Mouse (Mus musculus) liver, embryonic 13.5 days (tissue): ENCODE results near the gene Ccdc174. TPM values are rescaled to one million over a fixed set of nuclear protein-coding genes. Genes with fewer than 3 reads are reported as not detected.

Source experiments
- ATAC-seq: fragments of 200-750 bp; cut with Nextera tagmentation; 2 replicates; pipeline ENCODE4 v1.8.0; 2017; ENCODE audit warnings: low read depth, mild to moderate bottlenecking, moderate number of reproducible peaks, moderate library complexity
- DNase-seq: peaks from one replicate; pipeline ENCODE4 v3.0.0; 2022
- H3K27ac ChIP-seq: fragments of 300-500 bp; sonication (generic); 2 replicates; pipeline ENCODE4 v1.5.1; 2015; ENCODE audit warnings: moderate library complexity, mild to moderate bottlenecking, inconsistent platforms
- H3K27me3 ChIP-seq: fragments of 300-500 bp; sonication (generic); 2 replicates; pipeline ENCODE4 v1.6.1; 2015; ENCODE audit warnings: mild to moderate bottlenecking, inconsistent platforms
- H3K36me3 ChIP-seq: fragments of 300-500 bp; sonication (generic); 2 replicates; pipeline ENCODE4 v1.6.1; 2015; ENCODE audit warnings: mild to moderate bottlenecking, inconsistent platforms
- H3K4me1 ChIP-seq: fragments of 300-500 bp; sonication (generic); replicated peaks from 2 replicates; pipeline ENCODE4 v1.6.1; 2015; ENCODE audit warnings: inconsistent platforms
- H3K4me2 ChIP-seq: fragments of 300-500 bp; sonication (generic); 2 replicates; pipeline ENCODE4 v1.6.1; 2015; ENCODE audit warnings: inconsistent platforms, mild to moderate bottlenecking, moderate library complexity
- H3K4me3 ChIP-seq: fragments of 300-500 bp; sonication (generic); replicated peaks from 2 replicates; pipeline ENCODE4 v1.5.1; 2015; ENCODE audit warnings: mild to moderate bottlenecking, inconsistent platforms
- H3K9ac ChIP-seq: fragments of 300-500 bp; sonication (generic); 2 replicates; pipeline ENCODE4 v1.6.1; 2015; ENCODE audit warnings: mild to moderate bottlenecking, inconsistent platforms
- H3K9me3 ChIP-seq: fragments of 300-500 bp; sonication (generic); replicated peaks from 2 replicates; pipeline ENCODE4 v1.6.1; 2016; ENCODE audit warnings: inconsistent platforms
- WGBS: fragments of 180-500 bp; shearing (Covaris S2); methylation state at CpG from one replicate; pipeline ENCODE4 v1.1.7; 2015; ENCODE audit not compliant: insufficient replicate concordance; 5-methylcytosine and 5-hydroxymethylcytosine counted together
- polyA plus RNA-seq: library from polyadenylated mRNA; unstranded; fragments of >200 nt; fragmentation: Nextera tagmentation; extraction: Ambion mirVana; gene quantifications from 2 replicates; pipeline ENCODE4 v1.2.1, GENCODE M21; 2015

Gene Ccdc174
- polyA plus RNA-seq, 1 experiment from 2014 or later = 17.5 TPM

DNA sequence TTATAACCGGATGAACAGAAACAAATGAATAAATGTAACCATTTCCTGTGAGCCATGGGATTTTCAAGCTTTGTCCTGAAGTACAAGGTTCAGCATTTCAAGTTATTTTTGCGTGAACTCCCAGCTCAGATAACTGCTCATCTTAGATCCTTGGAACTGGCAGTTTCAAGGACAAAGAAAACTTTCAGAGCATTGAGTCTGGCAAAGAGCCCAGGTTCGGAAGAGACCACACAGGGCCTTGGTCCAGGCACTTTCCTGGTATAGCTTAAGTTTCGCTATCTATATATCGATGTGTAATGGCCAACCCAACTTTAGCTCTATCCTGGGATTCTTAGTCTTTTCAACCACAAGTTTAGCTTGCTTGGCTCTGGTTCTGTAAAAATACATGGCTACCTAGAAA lies 53.4 kb downstream of the Ccdc174 start:
- Histone ChIP-seq H3K27me3 (no peaks in the 10 kb centered on the region), H3K4me1 (no peaks in the 10 kb centered on the region), H3K4me2 (no peak overlapping the region), H3K27ac (no peak overlapping the region), H3K9ac (no peak overlapping the region), H3K9me3 (no peaks in the 10 kb centered on the region), H3K4me3 (no peak overlapping the region), H3K36me3 (no peaks in the 10 kb centered on the region)
- no peak for ATAC-seq
- WGBS = 67% methylated on average over 5 of the region's 5 CpGs
- no peak for DNase-seq

DNA sequence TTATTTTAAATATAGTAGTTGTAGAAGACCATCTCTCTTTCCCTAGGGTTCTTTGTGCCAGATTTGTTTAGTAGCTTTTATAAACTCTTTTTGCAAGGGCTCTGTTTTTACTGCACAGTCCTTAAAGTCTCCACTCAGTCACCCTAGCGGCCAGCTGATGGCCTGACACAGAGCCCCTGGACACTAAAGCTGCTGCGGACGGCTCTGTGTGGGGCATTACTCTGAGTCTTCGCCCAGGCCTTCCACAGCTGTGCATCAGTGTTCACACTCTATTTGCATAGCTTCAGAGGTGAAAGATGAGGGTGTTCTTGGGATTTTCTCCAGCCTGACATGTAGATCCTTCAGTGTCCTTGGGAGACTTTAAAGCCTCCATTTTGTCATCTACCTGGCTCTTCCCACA lies 60.6 kb downstream of the Ccdc174 start:
- Histone ChIP-seq H3K36me3 (no peaks in the 10 kb centered on the region), H3K4me2 (no peak overlapping the region), H3K27me3 (no peaks in the 10 kb centered on the region), H3K4me1 (no peaks in the 10 kb centered on the region), H3K9me3 (no peaks in the 10 kb centered on the region), H3K4me3 (no peak overlapping the region), H3K9ac (no peak overlapping the region), H3K27ac (no peak overlapping the region)
- WGBS = 67% methylated on average over 4 of the region's 4 CpGs
- DNase-seq (no peak), ATAC-seq (no peak)

DNA sequence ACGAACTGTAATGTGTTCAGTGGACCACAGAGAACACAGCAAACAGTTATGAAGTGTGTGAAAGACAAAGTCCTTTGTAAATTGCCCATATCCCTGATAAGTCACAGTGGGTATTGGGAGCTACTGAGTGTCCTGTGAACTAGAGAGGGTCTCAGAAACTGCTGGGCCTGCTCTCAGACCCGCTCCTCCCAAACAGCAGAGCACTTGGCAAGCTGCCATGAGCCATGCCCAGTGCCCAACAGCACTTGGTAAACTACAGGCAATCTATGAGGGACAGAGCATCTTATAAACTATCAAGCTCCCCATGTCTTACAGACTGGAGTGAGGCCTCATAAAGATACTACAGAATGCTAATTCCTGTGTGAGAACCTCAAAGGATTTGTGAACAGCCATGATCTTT lies 70.6 kb downstream of the Ccdc174 start:
- WGBS = 60% methylated on average over 2 of the region's 2 CpGs
- DNase-seq = no peak
- Histone ChIP-seq H3K4me2 (no peak overlapping the region), H3K27ac (no peak overlapping the region), H3K9ac (no peak overlapping the region), H3K4me3 (no peak overlapping the region), H3K9me3 (no peaks in the 10 kb centered on the region), H3K4me1 (no peaks in the 10 kb centered on the region), H3K27me3 (no peaks in the 10 kb centered on the region), H3K36me3 (no peaks in the 10 kb centered on the region)
- ATAC-seq = no peak

Other genes starting within 250 kb of the Ccdc174 start
- 21.7 and 23.3 TPM in 2 replicates for gene Slc6a6, start 194.0 kb upstream of the Ccdc174 start, polyA plus RNA-seq
- 0.03 and 0.15 TPM in 2 replicates for gene Grip2, start 50.8 kb upstream of the Ccdc174 start, polyA plus RNA-seq
- gene 4930590J08Rik, start 24.8 kb downstream of the Ccdc174 start, polyA plus RNA-seq = 0.07 TPM in 1 of 2 replicates, not detected in the other
- 2.4 and 2.7 TPM in 2 replicates for gene Fgd5, start 100.8 kb downstream of the Ccdc174 start, polyA plus RNA-seq
- 5.6 and 6.4 TPM in 2 replicates for gene Nr2c2, start 213.3 kb downstream of the Ccdc174 start, polyA plus RNA-seq